Mouse (Mus musculus) MEL (cell line): Measurements from ENCODE around the gene Mtss1l.

Experiments
- EP300 ChIP-seq, 2 experiments: IDR thresholded peaks; 2 replicates each; pipeline ENCODE4 v1.6.1; 2011; ENCODE audit warnings: improper control_type of control experiment in 2 of 2, low read length in 2 of 2, low read depth in 1 of 2, mild to moderate bottlenecking in 1 of 2
- JUND ChIP-seq: IDR thresholded peaks from 2 replicates; pipeline ENCODE4 v1.6.1; 2011; ENCODE audit warnings: low read depth, mild to moderate bottlenecking, improper control_type of control experiment, low read length
- MXI1 ChIP-seq: IDR thresholded peaks from 2 replicates; pipeline ENCODE4 v1.6.1; 2011; ENCODE audit warnings: mild to moderate bottlenecking, low read depth, low read length, improper control_type of control experiment
- POLR2A ChIP-seq, 2 experiments: IDR thresholded peaks; 2 replicates each; pipeline ENCODE4 v1.6.1; 2011 to 2012; ENCODE audit warnings: low read length in 2 of 2, mild to moderate bottlenecking in 2 of 2, control low read depth in 1 of 2, improper control_type of control experiment in 1 of 2, low read depth in 1 of 2, moderate library complexity in 1 of 2; ENCODE audit not compliant: control insufficient read depth in 1 of 2, insufficient read depth in 1 of 2, poor library complexity in 1 of 2
- ZC3H11A ChIP-seq: IDR thresholded peaks from 2 replicates; pipeline ENCODE4 v1.6.1; 2012; ENCODE audit warnings: low read depth, mild to moderate bottlenecking, inconsistent platforms, low read length, improper control_type of control experiment

GRCm38 (mm10) chr8:110775721-110776120 is 54.4 kb downstream of the Mtss1l start:
- TF ChIP-seq EP300 (IDR thresholded peaks at IDR 0.05; ENCODE audit: low read depth in 1 of 2, low read length in 2 of 2) (no peak), JUND (no peak), POLR2A (IDR thresholded peaks at IDR 0.05; ENCODE audit: control insufficient read depth in 1 of 2, insufficient read depth in 1 of 2, low read depth in 1 of 2, low read length in 2 of 2, poor library complexity in 1 of 2) (no peak), ZC3H11A (no peak), MXI1 (no peak)
